In the genomic region with DNA sequence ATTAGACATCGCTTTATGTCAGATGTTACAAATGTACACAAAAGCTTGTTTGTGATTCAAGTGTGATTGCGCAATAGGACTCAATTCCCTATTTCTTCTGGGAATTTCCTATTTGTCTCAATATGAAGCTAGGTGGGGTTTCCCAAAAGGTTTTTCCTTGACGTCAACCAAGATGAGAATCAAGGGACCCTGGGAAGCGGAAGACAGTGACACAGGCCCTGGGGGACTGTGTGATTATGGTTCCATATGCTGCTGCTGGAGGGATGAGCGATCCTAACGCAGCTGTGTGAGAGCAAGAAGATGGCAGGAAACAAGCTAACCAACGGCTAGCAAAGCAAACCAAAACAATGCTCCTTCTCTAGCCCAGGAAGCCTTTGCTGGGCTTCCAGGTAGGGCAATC, we compare ENCODE assay signal across 24 mouse cellular contexts.
DNase-seq lines count a peak whose midpoint lies in the region; ATAC-seq and TF ChIP-seq lines count a peak whose summit lies in the region.
"Had no signal": no experiment of that assay in that cellular context is flagged by ENCODE, and none has a peak within 500 bp of the region (broad histone marks: within the 10 kb centered on the region; RNA-seq: fewer than 3 reads in every experiment).

No protein-coding gene starts in this region.

- TF ChIP-seq CTCF in hindbrain, postnatal 0 days (IDR thresholded peaks at IDR 0.05; ENCODE audit: low read depth): no peak
- no peak for TF ChIP-seq CTCF in C2C12 (IDR thresholded peaks at IDR 0.05; ENCODE audit: control insufficient read depth, insufficient read depth, insufficient read length)
- no peak for TF ChIP-seq CTCF in layer of hippocampus, adult 2 months (conservative IDR thresholded peaks at IDR 0.05)

- no peaks in the 10 kb centered on the region for H3K79me3 ChIP-seq in C2C12 (ENCODE audit: low read depth)

- H3K36me3 ChIP-seq in hindbrain, postnatal 0 days (ENCODE audit: insufficient read depth, low read length): no peaks in the 10 kb centered on the region
- no peaks in the 10 kb centered on the region for H3K36me3 ChIP-seq in hindbrain, embryonic 12.5 days
- H3K36me3 ChIP-seq in C2C12 (ENCODE audit: control insufficient read depth, insufficient read depth) (no peaks in the 10 kb centered on the region), myocyte (ENCODE audit: control insufficient read depth, insufficient read depth) (no peaks in the 10 kb centered on the region)
- H3K36me3 ChIP-seq: embryonic facial prominence, embryonic 12.5 days; forebrain, embryonic 12.5 days; forebrain, embryonic 15.5 days; heart, embryonic 10.5 days; heart, embryonic 13.5 days had no signal

- peaks cover 9% of the 10 kb centered on the region for H3K4me1 ChIP-seq in hindbrain, postnatal 0 days (ENCODE audit: insufficient read depth, low read length)
- peaks cover 12% of the 10 kb centered on the region for H3K4me1 ChIP-seq in hindbrain, embryonic 12.5 days
- H3K4me1 ChIP-seq: embryonic facial prominence, embryonic 12.5 days; forebrain, embryonic 12.5 days had no signal

- H3K27ac ChIP-seq in hindbrain, postnatal 0 days: no peak overlapping the region
- no peak overlapping the region for H3K27ac ChIP-seq in hindbrain, embryonic 12.5 days
- no peak overlapping the region for H3K27ac ChIP-seq in layer of hippocampus, adult 2 months
- H3K27ac ChIP-seq: embryonic facial prominence, embryonic 12.5 days; forebrain, embryonic 12.5 days; forebrain, embryonic 15.5 days; heart, adult 2 months; heart, embryonic 10.5 days; heart, embryonic 13.5 days; hindbrain, embryonic 14.5 days had no signal

- no peaks in the 10 kb centered on the region for H3K9me3 ChIP-seq in hindbrain, postnatal 0 days (ENCODE audit: low read length)
- H3K9me3 ChIP-seq in hindbrain, embryonic 12.5 days (replicated peaks): no peaks in the 10 kb centered on the region
- H3K9me3 ChIP-seq: embryonic facial prominence, embryonic 12.5 days; forebrain, embryonic 12.5 days; forebrain, embryonic 15.5 days; heart, embryonic 10.5 days; heart, embryonic 13.5 days had no signal

- H3K4me2 ChIP-seq in hindbrain, postnatal 0 days (ENCODE audit: low read depth, low read length): no peak overlapping the region
- H3K4me2 ChIP-seq in hindbrain, embryonic 12.5 days (replicated peaks): no peak overlapping the region
- no peak overlapping the region for H3K4me2 ChIP-seq in myocyte (ENCODE audit: low read depth)
- H3K4me2 ChIP-seq: embryonic facial prominence, embryonic 12.5 days; forebrain, embryonic 12.5 days; forebrain, embryonic 15.5 days; heart, embryonic 13.5 days; hindbrain, embryonic 14.5 days had no signal

- H3K79me2 ChIP-seq in C2C12 (ENCODE audit: control insufficient read depth, insufficient read depth) (no peaks in the 10 kb centered on the region), myocyte (ENCODE audit: control insufficient read depth, insufficient read depth) (no peaks in the 10 kb centered on the region)

- H3ac ChIP-seq in C2C12 (ENCODE audit: control insufficient read depth, insufficient read length, low read depth) (no peak overlapping the region), myocyte (ENCODE audit: control insufficient read depth, insufficient read length) (no peak overlapping the region)

- ATAC-seq in hindbrain, postnatal 0 days: no peak
- no peak for ATAC-seq in hindbrain, embryonic 12.5 days (ENCODE audit: low FRiP score)
- ATAC-seq: activated CD4-positive, CD25-positive, alpha-beta regulatory T cell, adult 4 months; forebrain, embryonic 15.5 days had no signal

- no peak overlapping the region for H3K9ac ChIP-seq in hindbrain, postnatal 0 days (replicated peaks; ENCODE audit: low read length)
- H3K9ac ChIP-seq in hindbrain, embryonic 12.5 days: no peak overlapping the region
- H3K9ac ChIP-seq: embryonic facial prominence, embryonic 12.5 days; forebrain, embryonic 12.5 days; forebrain, embryonic 15.5 days; heart, embryonic 13.5 days; hindbrain, embryonic 14.5 days had no signal

- no peak overlapping the region for H3K4me3 ChIP-seq in hindbrain, postnatal 0 days (ENCODE audit: low read length)
- H3K4me3 ChIP-seq in hindbrain, embryonic 12.5 days: no peak overlapping the region
- H3K4me3 ChIP-seq in C2C12 (ENCODE audit: insufficient read depth, poor library complexity, severe bottlenecking): no peak overlapping the region
- no peak overlapping the region for H3K4me3 ChIP-seq in myocyte
- H3K4me3 ChIP-seq in layer of hippocampus, adult 2 months: no peak overlapping the region
- H3K4me3 ChIP-seq: embryonic facial prominence, embryonic 12.5 days; erythroblast, embryonic 14.5 days; forebrain, embryonic 12.5 days; forebrain, embryonic 15.5 days; heart, adult 2 months; heart, embryonic 10.5 days; heart, embryonic 13.5 days had no signal

- TF ChIP-seq POLR2A in myocyte (IDR thresholded peaks at IDR 0.05; ENCODE audit: insufficient read length, low read depth): no peak

- peak; percentile 55 for DNase-seq in hindbrain, postnatal 0 days (ENCODE audit: low spot score)
- DNase-seq in adrenal gland, postnatal 36 days: no peak
- no peak for DNase-seq in layer of hippocampus, adult 2 months (ENCODE audit: low spot score in 2 of 2)
- DNase-seq: adrenal gland, adult 8-10 months; adrenal gland, postnatal 25 days; cerebellum, adult 18-20 months; cerebellum, adult 9-10 months; cerebellum, postnatal 14 days; gastrocnemius, postnatal 10 days; gastrocnemius, postnatal 36 days; heart, adult 2 months; heart, postnatal 14 days; heart, postnatal 4 days had no signal

- 62% methylated on average over 7 of the region's 7 CpGs for WGBS in hindbrain, postnatal 0 days
- 64% methylated on average over 7 of the region's 7 CpGs for WGBS in hindbrain, embryonic 12.5 days

- no peaks in the 10 kb centered on the region for H3K27me3 ChIP-seq in hindbrain, postnatal 0 days (ENCODE audit: insufficient read depth, low read length)
- no peaks in the 10 kb centered on the region for H3K27me3 ChIP-seq in hindbrain, embryonic 12.5 days
- no peaks in the 10 kb centered on the region for H3K27me3 ChIP-seq in C2C12 (ENCODE audit: control insufficient read depth, insufficient read depth, insufficient read length)
- no peaks in the 10 kb centered on the region for H3K27me3 ChIP-seq in myocyte (ENCODE audit: control insufficient read depth, insufficient read depth, insufficient read length)
- H3K27me3 ChIP-seq: embryonic facial prominence, embryonic 12.5 days; forebrain, embryonic 12.5 days; forebrain, embryonic 15.5 days; heart, embryonic 13.5 days had no signal

TF ChIP-seq in C2C12, 6 proteins besides CTCF, POLR2A, EP300 and RAD21:
- TF ChIP-seq CEBPB (IDR thresholded peaks at IDR 0.05; ENCODE audit: low read depth): peak; percentile 83
- no peak for TF ChIP-seq USF1 (IDR thresholded peaks at IDR 0.05; ENCODE audit: low read depth)
- no peak for TF ChIP-seq MYOD1 (IDR thresholded peaks at IDR 0.05; ENCODE audit: control insufficient read depth, insufficient read length, low read depth)
- no peak for TF ChIP-seq FOSL1 (IDR thresholded peaks at IDR 0.05; ENCODE audit: insufficient read depth, low read length, poor library complexity, severe bottlenecking)
TF ChIP-seq in C2C12: peak in this region for 1.

TF ChIP-seq in myocyte, 11 proteins besides CTCF, POLR2A, EP300 and RAD21:
- TF ChIP-seq SRF (IDR thresholded peaks at IDR 0.05; ENCODE audit: control insufficient read depth, insufficient read length, low read depth) (no peak), E2F4 (IDR thresholded peaks at IDR 0.05; ENCODE audit: insufficient read depth) (no peak), TCF3 (IDR thresholded peaks at IDR 0.05; ENCODE audit: insufficient read length, low read depth) (no peak), CEBPB (IDR thresholded peaks at IDR 0.05; ENCODE audit: insufficient read depth, poor library complexity, severe bottlenecking) (peak; percentile 45; the same call in 1 of the 2 replicates), MYOD1 (IDR thresholded peaks at IDR 0.05; ENCODE audit: control insufficient read depth in 1 of 3, insufficient read length in 2 of 3, low read depth in 2 of 3) (no peak), POLR2AphosphoS2 (IDR thresholded peaks at IDR 0.05; ENCODE audit: insufficient read length, low read depth) (no peak), MYOG (IDR thresholded peaks at IDR 0.05; ENCODE audit: control insufficient read depth in 1 of 3, insufficient read depth in 1 of 3, insufficient read length in 2 of 3, low read depth in 2 of 3) (no peak)
